Mouse (Mus musculus): ENCODE measurements at regions not wholly inside any gene's neighbourhood (a gene's known extent, or its start where the extent isn't known, plus 50 kb on each side); places are given as distances from the start of the nearest gene placed in this dataset.

DNA sequence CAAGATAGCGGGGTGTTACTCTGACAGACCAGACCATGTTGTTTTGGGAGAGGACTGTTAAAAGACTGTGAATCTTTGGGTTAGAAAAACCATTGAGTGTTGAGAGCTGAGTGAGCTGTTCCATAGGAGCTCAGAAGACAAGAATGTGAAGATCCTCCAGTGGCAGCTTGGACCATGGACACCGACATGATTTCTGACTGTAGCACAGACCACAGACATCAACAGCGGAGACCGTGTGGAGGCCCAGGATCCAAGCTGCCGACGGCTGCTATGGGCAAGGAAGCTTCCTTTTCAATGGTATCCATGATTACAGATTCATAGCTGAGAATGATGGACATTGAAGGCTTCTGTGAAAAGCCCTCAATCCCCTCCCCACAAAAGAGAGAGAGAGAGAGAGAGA is 105.6 kb downstream of the Zbtb18 start:
- Histone ChIP-seq H3K36me3 (ENCODE audit: insufficient read depth) (no peaks in the 10 kb centered on the region), H3K27ac (ENCODE audit: low read depth, low read length) (no peak overlapping the region), H3K9ac (no peak overlapping the region), H3K4me3 (ENCODE audit: low read depth, low read length) (no peak overlapping the region), H3K4me2 (ENCODE audit: low read depth) (no peak overlapping the region), H3K4me1 (ENCODE audit: insufficient read depth) (no peaks in the 10 kb centered on the region), H3K9me3 (ENCODE audit: low read length) (no peaks in the 10 kb centered on the region), H3K27me3 (ENCODE audit: insufficient read depth, low read length) (no peaks in the 10 kb centered on the region)
- ATAC-seq (no peak), DNase-seq (no peak)
- no peak for TF ChIP-seq CTCF (IDR thresholded peaks at IDR 0.05; ENCODE audit: low read depth)
- 89% methylated on average over 6 of the region's 6 CpGs for WGBS

DNA sequence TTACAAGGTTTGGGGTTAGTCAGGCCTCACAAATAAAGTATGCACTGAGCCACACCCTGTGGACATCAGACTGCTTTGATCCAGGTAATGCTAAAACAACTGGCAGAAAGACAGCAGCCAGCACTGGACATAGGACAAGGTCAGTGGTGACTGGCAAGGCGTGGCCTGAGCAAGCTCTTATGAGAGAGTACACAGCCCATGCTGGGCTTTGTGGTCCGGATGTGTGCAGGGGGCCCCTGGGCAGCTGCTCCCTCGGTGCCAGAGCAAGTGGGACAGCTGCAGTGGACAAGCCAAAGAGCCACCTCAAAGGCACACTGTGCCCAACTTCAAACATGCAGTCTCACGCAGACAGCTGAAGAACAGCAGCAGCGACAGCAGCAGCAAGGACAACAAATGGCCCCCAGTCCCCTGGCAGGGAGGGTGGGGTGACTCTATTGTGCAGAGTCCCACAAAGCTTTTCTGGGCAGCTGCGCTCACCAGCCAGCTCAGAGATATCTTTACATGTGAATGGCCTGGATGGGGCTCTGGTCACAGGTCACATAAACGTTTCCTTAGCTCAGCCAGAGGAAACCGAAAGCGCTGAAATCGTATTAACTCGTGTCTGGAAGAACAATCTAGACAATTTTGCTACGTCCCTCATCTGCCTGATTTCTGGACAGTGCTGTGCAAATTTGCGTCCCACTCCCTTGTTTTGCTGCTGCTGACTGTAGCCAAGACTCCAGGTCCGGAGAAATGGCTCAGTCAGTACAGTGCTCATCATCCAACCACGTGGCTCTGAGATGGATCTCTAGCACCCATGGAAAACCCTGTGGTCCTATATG is 113.5 kb downstream of the Zbtb18 start:
- H3K9ac ChIP-seq, result no peak overlapping the region
- H3K4me3 ChIP-seq (ENCODE audit: low read depth, low read length), result no peak overlapping the region
- peaks cover 8% of the 10 kb centered on the region; the same call in 1 of the 2 replicates for H3K4me1 ChIP-seq (ENCODE audit: insufficient read depth)
- H3K27me3 ChIP-seq (ENCODE audit: insufficient read depth, low read length), result no peaks in the 10 kb centered on the region
- H3K27ac ChIP-seq (ENCODE audit: low read depth, low read length), result no peak overlapping the region
- WGBS, result 21% methylated on average over 15 of the region's 15 CpGs
- H3K9me3 ChIP-seq (ENCODE audit: low read length), result no peaks in the 10 kb centered on the region
- peak overlapping the region; percentile 30 for H3K4me2 ChIP-seq (ENCODE audit: low read depth)
- no peak for TF ChIP-seq CTCF (IDR thresholded peaks at IDR 0.05; ENCODE audit: low read depth)
- ATAC-seq (peak; percentile 75), DNase-seq (no peak)
- no peaks in the 10 kb centered on the region for H3K36me3 ChIP-seq (ENCODE audit: insufficient read depth)

DNA sequence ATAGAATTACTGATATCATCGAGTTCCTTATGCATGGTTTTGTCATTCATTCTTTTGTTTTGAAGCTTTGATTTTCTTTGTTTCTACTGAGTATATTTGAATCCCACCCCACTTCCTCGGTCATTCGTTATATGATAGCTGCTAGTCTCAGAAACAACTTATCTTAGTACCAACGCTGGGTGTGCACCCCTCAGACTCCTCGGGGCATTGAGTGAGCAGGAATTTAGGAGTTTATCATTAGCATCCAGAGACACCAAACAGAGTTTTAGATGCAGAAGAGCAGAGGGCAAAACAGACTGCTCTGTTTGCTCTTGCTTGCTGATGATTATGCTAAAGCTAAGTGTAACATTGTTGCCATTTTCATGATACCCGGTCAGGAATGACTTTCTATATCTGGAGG is 115.3 kb downstream of the Zbtb18 start:
- ATAC-seq, result no peak
- 77% methylated on average over 6 of the region's 6 CpGs for WGBS

DNA sequence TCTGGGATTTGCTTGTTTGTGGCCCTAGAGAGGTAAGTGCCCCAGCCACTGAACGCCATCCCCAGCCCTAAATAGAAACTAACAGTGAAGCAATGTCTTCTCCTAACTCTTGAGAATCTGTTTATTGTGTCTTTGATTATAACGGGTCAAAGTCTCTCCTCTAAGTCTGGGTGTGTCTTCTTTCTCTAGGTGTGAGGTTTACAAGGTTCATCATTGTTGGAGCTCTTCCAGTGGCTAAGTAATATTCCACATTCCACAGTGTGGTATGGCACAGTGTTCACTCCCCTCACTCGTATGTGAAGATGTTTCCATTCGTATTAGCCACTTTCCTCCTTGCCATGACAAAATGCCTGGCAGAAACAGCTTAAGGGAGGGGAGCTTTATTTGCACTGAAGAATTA is 115.7 kb downstream of the Zbtb18 start:
- Histone ChIP-seq H3K9ac (no peak overlapping the region), H3K4me2 (ENCODE audit: low read depth) (no peak overlapping the region), H3K27ac (ENCODE audit: low read depth, low read length) (no peak overlapping the region), H3K4me3 (ENCODE audit: low read depth, low read length) (no peak overlapping the region), H3K9me3 (ENCODE audit: low read length) (no peaks in the 10 kb centered on the region), H3K27me3 (ENCODE audit: insufficient read depth, low read length) (no peaks in the 10 kb centered on the region), H3K4me1 (ENCODE audit: insufficient read depth) (peaks cover 10% of the 10 kb centered on the region), H3K36me3 (ENCODE audit: insufficient read depth) (no peaks in the 10 kb centered on the region)
- WGBS, result 83% methylated on average over 4 of the region's 4 CpGs
- DNase-seq (no peak), ATAC-seq (no peak)
- TF ChIP-seq CTCF (IDR thresholded peaks at IDR 0.05; ENCODE audit: low read depth), result no peak

More for the DNA sequence above, 115.3 kb downstream of the Zbtb18 start:
- no peak for DNase-seq
- Histone ChIP-seq H3K36me3 (ENCODE audit: insufficient read depth) (no peaks in the 10 kb centered on the region), H3K4me3 (ENCODE audit: low read depth, low read length) (no peak overlapping the region), H3K4me1 (ENCODE audit: insufficient read depth) (peaks cover 10% of the 10 kb centered on the region), H3K9ac (no peak overlapping the region), H3K27ac (ENCODE audit: low read depth, low read length) (no peak overlapping the region), H3K27me3 (ENCODE audit: insufficient read depth, low read length) (no peaks in the 10 kb centered on the region), H3K9me3 (ENCODE audit: low read length) (no peaks in the 10 kb centered on the region), H3K4me2 (ENCODE audit: low read depth) (no peak overlapping the region)
- TF ChIP-seq CTCF (IDR thresholded peaks at IDR 0.05; ENCODE audit: low read depth), result no peak

DNA sequence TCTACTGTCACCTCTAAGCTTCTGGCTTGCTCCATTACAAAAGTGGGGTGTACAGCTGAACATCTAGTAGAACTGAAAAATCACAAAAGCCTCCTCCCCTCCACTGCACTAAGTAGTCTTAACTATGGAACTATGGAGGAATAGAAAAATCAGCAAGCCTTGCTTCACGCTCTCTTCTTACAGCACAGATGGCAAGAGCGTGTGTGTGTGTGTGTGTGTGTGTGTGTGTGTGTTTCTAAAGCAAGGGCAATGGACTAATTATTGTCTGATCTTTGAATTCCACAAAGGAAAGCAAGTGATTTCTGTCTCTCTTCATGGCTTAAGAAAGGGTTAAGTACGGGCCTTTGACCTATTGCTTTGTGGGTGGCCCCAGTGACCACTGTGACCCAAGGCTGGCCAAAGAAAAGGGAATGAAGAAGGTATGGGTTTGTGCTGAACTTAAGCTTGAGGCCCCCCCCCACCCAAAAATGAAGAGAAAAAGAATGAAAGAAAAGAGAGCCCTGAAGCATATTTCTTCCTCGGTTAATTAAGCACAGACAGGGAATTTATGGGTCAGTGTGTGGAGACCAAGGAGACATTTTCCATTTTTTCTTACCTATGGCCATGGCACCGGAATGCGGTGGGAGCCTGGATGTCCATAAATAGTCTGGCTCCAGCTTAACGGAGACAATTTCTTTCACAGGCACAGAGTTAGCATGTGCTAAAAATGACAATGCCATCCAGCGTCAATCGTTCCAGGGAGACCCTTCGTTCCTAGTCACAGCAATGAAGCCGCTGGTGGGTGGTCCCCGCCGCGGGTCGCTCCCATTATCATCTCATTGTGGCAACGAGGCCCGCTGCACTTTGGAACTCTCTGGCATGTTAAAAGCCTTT is 119.8 kb downstream of the Zbtb18 start:
- peak; percentile 38 for ATAC-seq
- DNase-seq, result peak; percentile 41

DNA sequence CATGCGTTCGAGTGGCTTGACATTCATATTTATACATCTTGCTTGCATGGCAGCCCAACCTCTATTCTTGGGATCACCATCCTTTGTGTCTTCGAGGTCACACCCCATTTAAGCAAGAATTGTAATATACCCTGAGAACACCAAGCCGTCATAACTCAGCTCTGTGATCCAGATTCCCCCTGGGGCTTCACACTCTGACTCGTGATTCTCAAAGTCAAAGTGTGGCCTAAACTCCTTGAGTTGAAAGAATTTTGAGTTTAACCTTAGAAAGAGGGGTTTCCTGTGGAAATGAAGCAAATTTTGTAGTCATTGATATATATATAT is 120.4 kb downstream of the Zbtb18 start:
- H3K9me3 ChIP-seq (ENCODE audit: low read length), result no peaks in the 10 kb centered on the region
- H3K36me3 ChIP-seq (ENCODE audit: insufficient read depth), result no peaks in the 10 kb centered on the region
- H3K27ac ChIP-seq (ENCODE audit: low read depth, low read length), result no peak overlapping the region
- no peak overlapping the region for H3K4me2 ChIP-seq (ENCODE audit: low read depth)
- H3K9ac ChIP-seq, result no peak overlapping the region
- ATAC-seq, result no peak
- no peak for DNase-seq
- no peaks in the 10 kb centered on the region for H3K27me3 ChIP-seq (ENCODE audit: insufficient read depth, low read length)
- no peak overlapping the region for H3K4me3 ChIP-seq (ENCODE audit: low read depth, low read length)
- 42% methylated on average over 5 of the region's 5 CpGs for WGBS
- H3K4me1 ChIP-seq (ENCODE audit: insufficient read depth), result peaks cover 2% of the 10 kb centered on the region; the same call in 1 of the 2 replicates
- no peak for TF ChIP-seq CTCF (IDR thresholded peaks at IDR 0.05; ENCODE audit: low read depth)

More for the DNA sequence above, 119.8 kb downstream of the Zbtb18 start:
- 38% methylated on average over 17 of the region's 17 CpGs for WGBS
- H3K4me3 ChIP-seq (ENCODE audit: low read depth, low read length), result no peak overlapping the region
- H3K36me3 ChIP-seq (ENCODE audit: insufficient read depth), result no peaks in the 10 kb centered on the region
- H3K9ac ChIP-seq, result no peak overlapping the region
- no peak overlapping the region for H3K4me2 ChIP-seq (ENCODE audit: low read depth)
- TF ChIP-seq CTCF (IDR thresholded peaks at IDR 0.05; ENCODE audit: low read depth), result no peak
- H3K4me1 ChIP-seq (ENCODE audit: insufficient read depth), result peaks cover 2% of the 10 kb centered on the region; the same call in 1 of the 2 replicates
- H3K27ac ChIP-seq (ENCODE audit: low read depth, low read length), result 0 out of 2 replicates have a peak overlapping the region, but pooled peaks have one; percentile 10
- H3K9me3 ChIP-seq (ENCODE audit: low read length), result no peaks in the 10 kb centered on the region
- no peaks in the 10 kb centered on the region for H3K27me3 ChIP-seq (ENCODE audit: insufficient read depth, low read length)

DNA sequence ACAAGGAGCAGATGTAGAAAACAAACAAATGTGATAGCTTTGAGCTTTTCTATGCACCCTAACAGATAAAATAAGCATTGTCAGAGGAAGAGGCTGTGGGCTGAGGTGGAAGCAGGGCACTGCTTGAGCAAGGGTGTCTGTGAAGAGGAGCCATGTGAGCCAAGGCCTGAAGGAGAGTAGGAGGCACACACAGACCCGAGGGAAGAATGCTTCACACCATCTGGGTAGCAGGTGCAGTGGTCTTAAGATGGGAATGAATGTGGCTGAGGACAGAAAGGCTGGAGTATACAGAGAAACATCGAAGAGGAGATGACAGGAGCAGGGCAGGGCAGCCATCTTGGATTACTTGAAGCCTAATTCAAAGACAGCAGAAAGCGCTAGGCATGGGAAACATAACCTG is 123.5 kb downstream of the Zbtb18 start:
- Histone ChIP-seq H3K4me3 (ENCODE audit: low read depth, low read length) (no peak overlapping the region), H3K27ac (ENCODE audit: low read depth, low read length) (no peak overlapping the region), H3K36me3 (ENCODE audit: insufficient read depth) (no peaks in the 10 kb centered on the region), H3K4me2 (ENCODE audit: low read depth) (no peak overlapping the region), H3K4me1 (ENCODE audit: insufficient read depth) (peaks cover 2% of the 10 kb centered on the region; the same call in 1 of the 2 replicates), H3K9me3 (ENCODE audit: low read length) (no peaks in the 10 kb centered on the region), H3K27me3 (ENCODE audit: insufficient read depth, low read length) (no peaks in the 10 kb centered on the region), H3K9ac (no peak overlapping the region)
- 84% methylated on average over 3 of the region's 3 CpGs for WGBS
- no peak for TF ChIP-seq CTCF (IDR thresholded peaks at IDR 0.05; ENCODE audit: low read depth)
- ATAC-seq (no peak), DNase-seq (no peak)

Data from forebrain, postnatal 0 days (tissue).